Mouse (Mus musculus) adrenal gland, adult 8-10 months (tissue): Measurements from ENCODE around the gene Cdh6. TPM values are rescaled to one million over a fixed set of nuclear protein-coding genes. Genes with fewer than 3 reads are reported as not detected.

Experiments used
- DNase-seq: peaks from one replicate; pipeline ENCODE4 v3.0.0; 2022
- total RNA-seq, 4 experiments: library from RNA; stranded (reverse); gene quantifications; 2 replicates each; pipeline ENCODE4 v1.2.4; 2022

Cdh6 gene
- total RNA-seq, 4 experiments from 2014 or later = 15.5 to 20.4 (median 17.0) TPM

GRCm38 (mm10) chr15:13057728-13058127 is 115.7 kb downstream of the Cdh6 start:
- DNase-seq = no peak

GRCm38 (mm10) chr15:13057302-13057701 is 116.2 kb downstream of the Cdh6 start:
- DNase-seq = no peak

- no peak for DNase-seq
These were observed 125.6 kb downstream of the Cdh6 start for GRCm38 (mm10) chr15:13047910-13048309.

GRCm38 (mm10) chr15:13034436-13034835 is 139.0 kb downstream of the Cdh6 start:
- no peak for DNase-seq

GRCm38 (mm10) chr15:13030641-13031040 is 142.8 kb downstream of the Cdh6 start:
- DNase-seq = no peak

GRCm38 (mm10) chr15:13027513-13027912 is 146.0 kb downstream of the Cdh6 start:
- no peak for DNase-seq

GRCm38 (mm10) chr15:13016756-13017357 is 156.6 kb downstream of the Cdh6 start:
- DNase-seq = no peak

GRCm38 (mm10) chr15:13008803-13009202 is 164.7 kb downstream of the Cdh6 start:
- DNase-seq = no peak

GRCm38 (mm10) chr15:13005934-13006333 is 167.5 kb downstream of the Cdh6 start:
- no peak for DNase-seq

- DNase-seq = no peak
These were observed 171.9 kb downstream of the Cdh6 start for GRCm38 (mm10) chr15:13001549-13001948.

GRCm38 (mm10) chr15:12994563-12995359 is 178.7 kb downstream of the Cdh6 start:
- DNase-seq = no peak
